Mouse (Mus musculus) forebrain, embryonic 10.5 days (tissue): Measurements from ENCODE around the gene Scml4. TPM values are rescaled to one million over a fixed set of nuclear protein-coding genes. Genes with fewer than 3 reads are reported as not detected.

Experiments used
- DNase-seq: peaks from one replicate; pipeline ENCODE4 v3.0.0-alpha.2; 2017; ENCODE audit warnings: low spot score; ENCODE audit errors: extremely low spot score
- H3K27ac ChIP-seq: fragments of 300-500 bp; sonication (generic); 2 replicates; pipeline ENCODE4 v1.5.1; 2016; ENCODE audit warnings: mild to moderate bottlenecking
- H3K27me3 ChIP-seq: fragments of 300-500 bp; sonication (generic); 2 replicates; pipeline ENCODE4 v1.6.1; 2016; ENCODE audit warnings: mild to moderate bottlenecking; ENCODE audit not compliant: poor library complexity, severe bottlenecking
- H3K36me3 ChIP-seq: fragments of 300-500 bp; sonication (generic); replicated peaks from 2 replicates; pipeline ENCODE4 v1.6.1; 2016; ENCODE audit warnings: mild to moderate bottlenecking, moderate library complexity
- H3K4me1 ChIP-seq: fragments of 300-500 bp; sonication (generic); 2 replicates; pipeline ENCODE4 v1.6.1; 2016
- H3K4me3 ChIP-seq: fragments of 300-500 bp; sonication (generic); 2 replicates; pipeline ENCODE4 v1.5.1; 2016; ENCODE audit warnings: mild to moderate bottlenecking, moderate library complexity
- H3K9me3 ChIP-seq: fragments of 300-500 bp; sonication (generic); 2 replicates; pipeline ENCODE4 v1.6.1; 2016; ENCODE audit warnings: mild to moderate bottlenecking, moderate library complexity
- WGBS: fragments of 180-500 bp; shearing (Covaris S2); methylation state at CpG from one replicate; pipeline ENCODE4 v1.1.7; 2016; 5-methylcytosine and 5-hydroxymethylcytosine counted together
- polyA plus RNA-seq: library from polyadenylated mRNA; unstranded; fragments of >200 nt; fragmentation: Nextera tagmentation; extraction: Ambion mirVana; gene quantifications from 2 replicates; pipeline ENCODE4 v1.2.1, GENCODE M21; 2016

The Scml4 gene
- polyA plus RNA-seq, 1 experiment from 2014 or later: 0.19 TPM

DNA sequence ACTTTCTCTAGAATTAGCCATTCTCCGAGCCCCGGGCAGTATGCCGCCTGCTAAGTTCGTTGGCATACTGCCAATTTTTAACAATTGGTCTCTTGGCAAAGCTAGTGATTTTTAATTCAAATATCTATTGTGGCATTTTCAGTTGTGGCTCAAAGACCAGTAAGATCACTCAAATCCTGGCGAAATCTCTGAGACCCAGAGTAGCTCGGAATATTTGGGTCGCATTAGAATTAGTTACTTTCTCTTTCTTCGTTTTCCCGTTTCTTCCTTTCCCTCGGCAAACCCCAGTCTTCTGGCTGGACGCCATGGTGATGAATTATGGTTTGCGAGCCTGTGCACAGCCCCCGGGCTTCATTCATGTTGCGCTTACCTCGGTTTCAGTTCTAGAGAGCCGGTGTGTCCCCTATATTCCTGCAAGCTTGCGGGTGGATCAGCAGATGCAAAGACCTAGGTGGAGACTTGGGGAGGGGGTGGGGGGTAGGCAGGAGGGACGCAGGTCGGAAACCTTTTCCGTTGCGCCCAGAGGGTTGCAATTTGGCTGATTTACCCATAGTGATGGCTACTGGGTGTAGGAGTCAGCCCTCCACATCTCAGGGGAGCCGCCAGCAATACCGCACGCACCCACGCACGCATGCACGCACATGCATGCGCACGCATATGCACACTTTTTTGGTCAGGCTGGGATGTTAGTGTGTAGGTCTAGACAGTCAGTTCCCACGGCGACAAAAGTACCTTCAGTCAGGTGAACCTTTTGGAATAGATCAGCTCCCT is 3.6 kb downstream of the Scml4 start:
- no peaks in the 10 kb centered on the region for H3K9me3 ChIP-seq
- 65% methylated on average over 31 of the region's 31 CpGs for WGBS
- no peaks in the 10 kb centered on the region for H3K36me3 ChIP-seq
- peak overlapping the region; percentile 27; the same call in 1 of the 2 replicates for H3K4me3 ChIP-seq
- no peak for DNase-seq
- H3K27me3 ChIP-seq: peaks cover 78% of the 10 kb centered on the region
- H3K4me1 ChIP-seq: peaks cover 54% of the 10 kb centered on the region
- H3K27ac ChIP-seq: no peak overlapping the region

DNA sequence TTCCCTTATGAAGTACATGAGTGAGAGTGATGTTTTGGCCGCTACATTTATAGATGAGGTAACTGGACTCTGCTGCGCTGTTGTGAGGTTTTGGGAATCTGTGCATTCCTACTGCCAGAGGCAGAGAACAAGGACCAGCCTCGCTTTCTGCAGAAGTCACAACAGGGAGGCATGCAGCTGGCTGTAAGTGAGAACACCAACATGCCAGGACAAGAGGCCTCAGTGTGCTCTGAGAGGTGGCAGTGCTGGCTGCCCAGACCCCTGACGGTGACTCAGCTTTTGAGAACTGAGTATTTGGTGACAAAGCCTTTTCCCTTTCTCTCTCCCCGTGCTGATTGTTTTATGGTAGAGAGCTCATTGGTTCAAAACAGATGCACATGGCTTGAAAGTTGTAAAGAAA is 4.5 kb downstream of the Scml4 start:
- Histone ChIP-seq H3K4me1 (peaks cover 48% of the 10 kb centered on the region), H3K9me3 (no peaks in the 10 kb centered on the region), H3K36me3 (no peaks in the 10 kb centered on the region), H3K27me3 (peaks cover 78% of the 10 kb centered on the region), H3K4me3 (no peak overlapping the region), H3K27ac (0 out of 2 replicates have a peak overlapping the region, but pooled peaks have one; percentile 11)
- WGBS: 57% methylated on average over 5 of the region's 5 CpGs
- no peak for DNase-seq

DNA sequence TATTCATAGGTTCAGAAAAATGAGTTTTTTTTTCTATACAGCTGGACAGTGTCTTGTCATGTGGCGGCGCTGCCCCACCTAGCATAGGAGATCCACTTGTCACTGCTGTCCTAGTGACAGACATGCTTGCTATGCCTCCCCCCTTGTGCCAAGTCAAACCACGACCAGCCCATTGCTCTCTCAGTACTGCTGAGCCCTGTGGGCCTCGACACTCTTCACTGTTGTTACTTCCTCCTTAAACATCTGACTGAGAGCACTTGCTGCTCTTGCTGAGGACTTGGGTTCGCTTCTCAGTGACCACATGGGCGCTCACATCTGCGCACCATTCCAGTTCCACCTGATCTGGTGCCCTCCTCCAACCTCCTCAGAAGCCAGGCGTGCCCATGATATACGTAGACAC is 8.2 kb downstream of the Scml4 start:
- WGBS: 91% methylated on average over 9 of the region's 9 CpGs

DNA sequence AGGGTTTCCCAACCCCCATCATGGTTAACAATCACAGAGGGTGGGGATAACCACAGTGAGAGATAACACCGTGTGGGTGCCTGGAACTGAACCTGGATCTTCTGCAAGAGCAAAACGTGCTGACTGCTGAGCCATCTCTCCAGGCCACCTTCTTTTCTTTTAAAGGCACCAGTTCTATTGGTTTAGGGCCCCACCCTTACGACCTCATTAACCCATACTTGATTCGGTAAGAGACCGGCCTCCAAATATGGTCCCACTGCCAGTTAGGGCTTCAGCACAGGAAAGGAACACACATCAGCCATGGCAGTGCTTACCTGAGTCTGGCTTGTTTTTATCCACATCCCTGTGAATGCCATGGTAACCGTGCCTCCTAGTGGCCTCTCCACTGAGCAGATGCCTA is 9.3 kb downstream of the Scml4 start:
- DNase-seq: no peak
- Histone ChIP-seq H3K27me3 (peaks cover 49% of the 10 kb centered on the region), H3K36me3 (no peaks in the 10 kb centered on the region), H3K4me1 (peaks cover 31% of the 10 kb centered on the region), H3K27ac (no peak overlapping the region), H3K4me3 (no peak overlapping the region), H3K9me3 (no peaks in the 10 kb centered on the region)
- WGBS: 86% methylated on average over 6 of the region's 6 CpGs

More for the DNA sequence above, 8.2 kb downstream of the Scml4 start:
- Histone ChIP-seq H3K27ac (no peak overlapping the region), H3K27me3 (peaks cover 59% of the 10 kb centered on the region), H3K4me1 (peaks cover 42% of the 10 kb centered on the region), H3K9me3 (no peaks in the 10 kb centered on the region), H3K36me3 (no peaks in the 10 kb centered on the region), H3K4me3 (no peak overlapping the region)
- no peak for DNase-seq

DNA sequence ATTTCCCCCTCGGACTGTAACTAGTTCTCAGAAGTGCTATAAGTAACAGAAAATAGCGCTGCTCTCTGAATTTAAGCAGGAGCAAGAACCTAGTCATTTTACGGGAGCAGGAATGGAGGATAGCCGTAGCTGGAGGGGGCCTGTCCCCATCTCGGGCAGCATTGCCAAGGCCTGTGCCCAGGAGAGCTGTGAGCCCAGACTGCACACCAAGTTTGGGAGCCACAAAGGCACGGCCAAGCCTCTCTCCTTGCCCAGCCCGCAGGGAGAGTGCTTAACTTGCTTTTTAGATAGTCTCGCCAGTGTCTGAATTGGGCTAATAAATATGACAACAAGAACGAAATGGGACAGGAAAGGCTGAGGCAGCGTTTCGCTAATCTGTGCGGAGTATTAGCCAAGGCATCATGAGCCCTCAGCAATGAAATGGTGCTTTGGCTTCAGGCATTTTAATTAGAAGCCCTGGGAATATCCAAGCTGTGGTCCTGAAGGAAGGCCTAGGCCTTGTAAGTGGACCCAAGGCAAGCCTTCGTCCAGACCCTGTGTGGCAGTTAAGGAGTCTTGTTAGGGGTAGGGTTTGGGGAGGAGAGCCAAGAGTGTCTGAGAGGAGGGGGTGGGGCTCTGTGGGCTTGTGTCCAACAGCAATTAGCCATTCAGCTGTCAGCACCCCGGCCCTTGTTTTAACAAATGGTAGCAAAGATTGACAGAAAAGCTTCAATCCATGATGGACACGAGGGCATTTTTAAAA is 12.3 kb downstream of the Scml4 start:
- WGBS: 82% methylated on average over 15 of the region's 15 CpGs
- no peaks in the 10 kb centered on the region for H3K9me3 ChIP-seq
- 0 out of 2 replicates have a peak overlapping the region, but pooled peaks have one; percentile 22 for H3K27ac ChIP-seq
- DNase-seq: no peak
- H3K27me3 ChIP-seq: peaks cover 31% of the 10 kb centered on the region
- peaks cover 15% of the 10 kb centered on the region for H3K4me1 ChIP-seq
- no peaks in the 10 kb centered on the region for H3K36me3 ChIP-seq
- no peak overlapping the region for H3K4me3 ChIP-seq

DNA sequence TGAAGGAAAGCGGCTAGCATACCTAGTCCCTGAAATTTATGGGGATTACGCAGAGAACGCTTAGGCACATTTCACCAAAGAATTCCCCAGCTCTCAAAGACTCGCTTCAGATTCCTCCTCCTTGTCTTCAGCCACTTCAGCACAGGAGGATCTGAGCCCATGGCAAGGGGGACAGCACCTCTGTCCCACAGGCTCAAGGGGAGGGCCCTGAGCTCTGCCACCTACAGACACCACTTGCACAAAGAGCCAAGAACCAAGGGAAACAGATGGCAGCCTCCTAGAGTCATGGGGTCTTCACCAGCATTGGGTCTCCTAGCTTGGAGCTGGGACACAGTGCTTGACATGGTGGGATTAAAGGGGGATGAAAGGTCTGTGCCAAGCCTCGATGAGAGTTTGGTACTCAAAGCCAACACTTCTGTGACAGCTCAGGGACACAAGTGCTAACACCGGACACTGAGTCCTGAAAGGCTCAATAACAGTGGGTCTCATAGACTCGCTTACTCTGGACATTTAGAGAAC is 13.0 kb downstream of the Scml4 start:
- WGBS: 88% methylated on average over 7 of the region's 7 CpGs
- H3K4me3 ChIP-seq: no peak overlapping the region
- DNase-seq: no peak
- no peaks in the 10 kb centered on the region for H3K9me3 ChIP-seq
- H3K4me1 ChIP-seq: peaks cover 13% of the 10 kb centered on the region
- H3K27ac ChIP-seq: no peak overlapping the region
- peaks cover 31% of the 10 kb centered on the region for H3K27me3 ChIP-seq
- no peaks in the 10 kb centered on the region for H3K36me3 ChIP-seq

DNA sequence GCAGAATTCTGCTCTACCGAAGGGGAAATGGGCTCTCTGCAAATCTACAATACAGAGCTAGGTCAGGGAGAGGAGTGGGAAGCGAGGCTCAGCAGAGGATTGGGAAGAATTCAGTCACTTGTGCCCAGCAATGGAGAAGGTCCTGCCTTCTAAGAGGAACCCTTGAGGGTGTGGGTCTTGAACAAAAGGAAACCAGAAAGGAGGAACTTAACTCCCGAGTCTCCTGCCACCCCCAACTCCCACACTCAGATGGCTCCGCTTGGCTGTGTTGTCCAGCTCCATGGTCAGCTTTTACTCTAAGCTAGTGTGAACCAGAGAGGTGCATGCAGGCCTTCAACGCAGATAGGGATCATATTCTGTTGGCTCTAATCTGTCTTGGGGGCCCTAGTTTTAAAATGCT is 16.0 kb downstream of the Scml4 start:
- Histone ChIP-seq H3K36me3 (no peaks in the 10 kb centered on the region), H3K27ac (no peak overlapping the region), H3K4me1 (peaks cover 16% of the 10 kb centered on the region), H3K9me3 (no peaks in the 10 kb centered on the region), H3K27me3 (peaks cover 9% of the 10 kb centered on the region; the same call in 1 of the 2 replicates), H3K4me3 (no peak overlapping the region)
- 70% methylated on average over 5 of the region's 5 CpGs for WGBS
- DNase-seq: no peak

DNA sequence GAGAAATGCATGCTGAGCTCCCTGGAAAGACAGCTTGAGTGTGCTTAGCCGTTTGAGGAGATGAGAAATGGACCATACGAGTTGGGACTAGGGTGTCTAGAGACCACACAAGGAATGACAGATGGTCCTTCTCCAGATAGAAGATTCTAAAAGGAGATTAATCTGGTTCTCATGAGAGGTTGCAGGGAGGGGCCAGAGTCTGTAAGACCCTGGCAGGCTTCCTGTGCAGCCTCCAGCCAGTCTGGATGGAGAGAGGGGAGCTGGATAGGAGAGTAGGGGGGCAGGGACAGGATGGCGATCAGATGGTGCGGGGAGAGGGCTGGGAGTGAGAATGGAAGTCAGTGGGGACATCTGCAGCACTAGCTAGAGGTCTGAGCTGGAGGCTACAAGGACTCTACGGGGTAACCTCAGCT is 19.1 kb downstream of the Scml4 start:
- no peaks in the 10 kb centered on the region for H3K9me3 ChIP-seq
- 0 out of 2 replicates have a peak, but pooled peaks cover 3% of the 10 kb centered on the region for H3K4me1 ChIP-seq
- WGBS: 88% methylated on average over 5 of the region's 5 CpGs
- DNase-seq: no peak
- peaks cover 4% of the 10 kb centered on the region; the same call in 1 of the 2 replicates for H3K27me3 ChIP-seq
- H3K27ac ChIP-seq: no peak overlapping the region
- H3K4me3 ChIP-seq: no peak overlapping the region
- no peaks in the 10 kb centered on the region for H3K36me3 ChIP-seq

DNA sequence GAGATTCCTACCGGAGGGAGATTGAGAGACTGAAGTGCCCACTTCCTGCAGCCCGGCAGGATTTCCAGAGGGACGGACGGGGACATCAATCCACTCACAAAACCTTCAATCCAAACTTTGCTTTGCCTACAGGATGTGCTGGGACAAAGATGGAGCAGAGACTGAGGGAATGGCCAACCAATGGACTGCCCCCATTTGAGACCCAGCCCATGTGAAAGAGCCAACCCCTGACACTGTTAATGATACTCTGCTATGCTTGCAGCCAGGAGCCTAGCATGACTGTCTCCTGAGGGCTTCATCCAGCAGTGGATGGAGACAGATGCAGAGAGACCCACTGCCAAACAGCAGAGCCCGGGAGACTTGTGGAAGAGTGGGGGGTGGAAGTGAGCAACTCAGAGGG is 19.5 kb downstream of the Scml4 start:
- DNase-seq: no peak
- Histone ChIP-seq H3K27ac (no peak overlapping the region), H3K4me1 (0 out of 2 replicates have a peak, but pooled peaks cover 3% of the 10 kb centered on the region), H3K36me3 (no peaks in the 10 kb centered on the region), H3K27me3 (peaks cover 2% of the 10 kb centered on the region; the same call in 1 of the 2 replicates), H3K4me3 (no peak overlapping the region), H3K9me3 (no peaks in the 10 kb centered on the region)
- 81% methylated on average over 5 of the region's 5 CpGs for WGBS

DNA sequence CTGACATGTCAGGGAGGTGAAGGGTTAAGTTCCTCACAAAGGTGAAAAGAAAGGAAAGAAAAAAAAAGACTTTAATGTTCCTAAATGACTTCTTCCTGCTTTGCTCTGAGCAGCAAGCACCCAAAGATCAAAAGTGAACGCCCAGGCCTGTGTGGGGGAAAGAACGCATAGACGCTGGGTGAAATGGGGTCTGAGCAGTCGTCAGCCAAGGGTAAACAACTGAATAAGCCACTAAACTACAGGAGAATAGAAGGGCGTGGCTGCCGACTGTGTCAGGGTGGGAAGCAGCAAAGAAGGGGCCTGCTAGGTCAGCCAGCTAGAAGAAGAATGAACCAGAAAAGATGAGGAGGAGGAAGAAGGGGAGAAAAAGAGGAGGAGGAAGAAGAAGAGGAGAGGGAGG is 26.9 kb downstream of the Scml4 start:
- Histone ChIP-seq H3K36me3 (no peaks in the 10 kb centered on the region), H3K9me3 (no peaks in the 10 kb centered on the region), H3K27me3 (no peaks in the 10 kb centered on the region), H3K4me3 (no peak overlapping the region), H3K4me1 (peaks cover 7% of the 10 kb centered on the region), H3K27ac (peak overlapping the region; percentile 48; the same call in 1 of the 2 replicates)
- 15% methylated on average over 6 of the region's 6 CpGs for WGBS
- no peak for DNase-seq

DNA sequence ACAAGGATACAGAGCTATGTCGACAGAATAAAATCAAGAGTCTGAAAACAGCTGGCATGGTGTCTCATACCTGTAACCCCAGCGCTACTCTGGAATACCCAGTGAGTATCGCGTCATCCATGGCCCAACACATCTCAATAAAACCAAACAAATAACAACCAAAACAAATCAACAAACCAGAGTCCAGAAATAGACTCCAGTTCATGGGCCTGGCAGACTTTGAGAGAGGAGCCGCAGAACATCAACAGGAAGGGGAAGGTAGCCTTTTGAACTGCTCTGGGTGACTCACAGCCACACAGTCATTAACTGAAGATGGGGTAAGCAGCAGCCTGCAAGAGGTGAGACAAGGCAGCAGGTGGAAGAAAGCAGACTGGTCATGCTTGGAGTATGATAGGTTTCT is 28.1 kb downstream of the Scml4 start:
- H3K27ac ChIP-seq: no peak overlapping the region
- H3K4me3 ChIP-seq: no peak overlapping the region
- H3K36me3 ChIP-seq: no peaks in the 10 kb centered on the region
- H3K4me1 ChIP-seq: peaks cover 7% of the 10 kb centered on the region
- no peaks in the 10 kb centered on the region for H3K27me3 ChIP-seq
- whole genome bisulfite sequencing: 88% methylated on average over 5 of the region's 5 CpGs
- no peaks in the 10 kb centered on the region for H3K9me3 ChIP-seq
- DNase-seq: no peak

DNA sequence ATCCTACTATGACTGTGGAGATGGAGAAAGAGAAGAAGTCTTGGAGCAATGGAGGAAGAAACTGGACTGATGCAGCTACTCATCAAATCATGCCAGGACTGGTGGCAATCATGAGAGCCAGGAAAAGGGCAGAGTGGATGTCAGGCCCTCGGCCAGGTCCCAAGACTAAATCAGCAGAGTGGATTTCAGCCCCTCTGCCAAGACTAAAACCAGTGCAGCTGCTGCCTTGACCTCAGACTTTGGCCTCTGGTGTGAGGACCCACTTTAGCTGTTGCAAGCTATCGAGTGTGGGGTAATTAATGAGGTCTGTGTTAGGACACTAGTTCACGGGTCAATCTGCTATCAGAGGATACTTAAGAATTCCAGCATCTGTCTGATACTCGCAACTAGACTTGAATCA is 30.2 kb downstream of the Scml4 start:
- H3K4me1 ChIP-seq: peaks cover 16% of the 10 kb centered on the region

DNA sequence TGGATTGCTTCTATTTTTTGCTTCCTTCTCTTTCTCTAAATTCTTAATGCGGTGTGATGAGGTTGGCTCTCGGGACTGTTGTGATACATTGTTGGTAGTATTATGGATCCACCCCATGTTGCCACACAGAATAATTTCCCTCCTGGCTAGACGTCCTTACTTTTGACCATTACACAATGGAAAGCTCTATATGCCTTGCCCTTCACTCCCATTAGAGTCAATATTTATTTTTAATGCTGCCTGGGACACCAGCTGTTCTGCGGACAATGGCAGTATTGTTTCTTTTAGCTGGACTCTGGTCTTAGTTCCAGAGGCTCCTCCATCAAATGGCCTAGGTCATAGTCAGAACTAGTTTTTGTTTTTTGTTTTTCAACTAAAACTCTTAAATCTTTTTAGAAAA is 32.1 kb downstream of the Scml4 start:
- no peak overlapping the region for H3K27ac ChIP-seq
- H3K4me3 ChIP-seq: no peak overlapping the region
- H3K4me1 ChIP-seq: peaks cover 10% of the 10 kb centered on the region
- WGBS: 72% methylated on average over 4 of the region's 4 CpGs
- H3K36me3 ChIP-seq: no peaks in the 10 kb centered on the region
- no peaks in the 10 kb centered on the region for H3K9me3 ChIP-seq
- 0 out of 2 replicates have a peak, but pooled peaks cover 6% of the 10 kb centered on the region for H3K27me3 ChIP-seq
- no peak for DNase-seq

More for the DNA sequence above, 30.2 kb downstream of the Scml4 start:
- WGBS: 85% methylated on average over 4 of the region's 4 CpGs
- Histone ChIP-seq H3K9me3 (no peaks in the 10 kb centered on the region), H3K36me3 (no peaks in the 10 kb centered on the region), H3K4me3 (no peak overlapping the region), H3K27me3 (0 out of 2 replicates have a peak, but pooled peaks cover 1% of the 10 kb centered on the region), H3K27ac (no peak overlapping the region)
- no peak for DNase-seq
